Mouse (Mus musculus): ENCODE measurements around the gene Lrriq3. TPM values are rescaled to one million over a fixed set of nuclear protein-coding genes. Genes with fewer than 3 reads are reported as not detected.

The Lrriq3 gene
- polyA plus RNA-seq (2015; fragmentation: Illumina TruSeq; extraction: RNeasy Lipid Tissue Mini Kit (QIAGEN cat#74804); ENCODE audit: insufficient read depth, low read depth, low replicate concordance) = 0.85 TPM

DNA sequence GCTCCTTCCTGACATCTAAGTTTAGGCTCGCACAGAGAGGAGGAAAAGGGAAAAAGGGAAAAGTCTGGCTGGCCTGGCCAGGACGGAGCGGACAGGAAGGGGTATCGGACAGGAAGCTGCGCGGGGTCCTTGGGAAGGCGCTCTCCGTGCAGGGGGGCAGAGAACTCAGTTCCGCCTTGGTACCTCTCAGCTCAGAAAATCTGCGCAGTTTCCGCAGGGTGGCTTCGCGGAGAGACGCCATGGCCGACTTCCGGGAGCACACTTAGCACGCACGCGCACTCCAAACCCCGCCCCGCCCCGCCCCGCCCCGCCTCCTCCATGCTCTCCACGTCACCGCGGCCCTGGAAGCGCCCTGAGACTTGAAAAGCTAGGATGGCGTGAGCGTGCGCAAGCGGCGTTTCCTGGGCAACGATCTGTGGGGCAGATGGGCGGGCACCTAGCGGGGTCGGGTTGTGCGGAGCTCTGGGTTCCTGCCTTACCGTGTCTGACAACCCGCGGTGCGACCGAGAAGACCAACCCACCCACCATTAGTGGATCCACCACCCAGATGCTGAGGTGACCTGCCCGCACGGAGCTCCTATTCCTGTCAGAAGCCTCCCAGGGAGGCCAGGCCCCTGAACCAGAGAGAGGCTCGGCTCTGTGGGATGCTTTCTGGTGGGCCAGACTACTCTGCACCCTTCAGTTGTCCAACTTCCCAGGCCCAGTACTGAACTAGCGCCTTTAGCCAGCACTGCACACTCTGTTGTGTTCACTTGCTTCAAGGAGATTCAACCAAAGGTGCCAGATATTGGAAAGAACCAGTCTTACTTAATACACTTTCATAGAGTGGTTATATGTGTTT lies at the start of gene Lrriq3, which contains the start of gene Fpgt:
Lrriq3 (plus strand) TSS at position 319 of the 841 bp plus-strand sequence.
Fpgt (minus strand) TSS at position 288 of the 841 bp plus-strand sequence.

DNA sequence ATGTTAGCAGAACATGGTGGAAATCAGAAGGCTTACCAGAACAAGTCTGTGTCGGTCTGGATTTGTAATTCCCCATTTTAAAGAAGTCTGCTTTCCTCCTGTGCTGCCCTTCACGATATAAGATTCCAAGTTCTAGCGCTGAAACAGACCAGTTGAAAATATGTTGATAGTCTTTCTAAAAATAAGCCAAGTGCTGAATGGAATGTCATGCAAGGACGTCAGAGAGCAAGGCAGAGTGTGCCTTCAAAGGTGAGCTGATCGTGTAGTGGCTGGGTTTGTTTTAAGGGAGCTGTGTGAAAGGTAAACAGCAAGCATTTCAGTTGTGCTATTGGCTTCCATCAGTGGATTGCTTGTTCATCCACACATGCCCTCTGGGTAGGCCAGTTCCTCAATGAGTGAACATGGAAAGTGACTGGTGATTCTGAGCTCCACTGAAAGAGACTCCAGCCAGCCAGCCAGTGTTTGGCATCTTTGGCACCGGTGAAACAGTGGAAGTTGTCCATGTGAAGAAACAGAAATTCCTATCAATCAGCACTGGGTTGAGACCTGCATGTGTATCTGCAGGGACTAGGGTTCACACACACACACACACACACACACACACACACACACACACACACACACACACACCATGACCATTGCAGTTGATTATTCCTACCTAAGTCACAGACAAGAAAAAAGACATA lies 37.9 kb upstream of the Lrriq3 start, which contains the start of gene Tnni3k:
Tnni3k (minus strand) TSS at position 177 of the 686 bp plus-strand sequence.

Other genes starting within 250 kb of the Lrriq3 start
- not detected for gene Tnni3k, start 38.0 kb upstream of the Lrriq3 start, polyA plus RNA-seq (2015; fragmentation: Illumina TruSeq; extraction: RNeasy Lipid Tissue Mini Kit (QIAGEN cat#74804); ENCODE audit: insufficient read depth, low read depth, low replicate concordance)
- 3.8 TPM for gene Fpgt, start within 50 bp of the Lrriq3 start, polyA plus RNA-seq (2015; fragmentation: Illumina TruSeq; extraction: RNeasy Lipid Tissue Mini Kit (QIAGEN cat#74804); ENCODE audit: insufficient read depth, low read depth, low replicate concordance)

Data from pancreas, adult 10 weeks (tissue).